Mouse (Mus musculus) liver, embryonic 14.5 days (tissue): ENCODE measurements around the gene Sh3glb1.

Experiments
- CTCF ChIP-seq: IDR thresholded peaks from 2 replicates; pipeline ENCODE4 v1.5.1; 2016; ENCODE audit warnings: antibody characterized with exemption, low read depth, control low read depth
- EP300 ChIP-seq: IDR thresholded peaks from 2 replicates; pipeline ENCODE4 v1.6.1; 2016; ENCODE audit warnings: antibody characterized with exemption, low read depth

DNA sequence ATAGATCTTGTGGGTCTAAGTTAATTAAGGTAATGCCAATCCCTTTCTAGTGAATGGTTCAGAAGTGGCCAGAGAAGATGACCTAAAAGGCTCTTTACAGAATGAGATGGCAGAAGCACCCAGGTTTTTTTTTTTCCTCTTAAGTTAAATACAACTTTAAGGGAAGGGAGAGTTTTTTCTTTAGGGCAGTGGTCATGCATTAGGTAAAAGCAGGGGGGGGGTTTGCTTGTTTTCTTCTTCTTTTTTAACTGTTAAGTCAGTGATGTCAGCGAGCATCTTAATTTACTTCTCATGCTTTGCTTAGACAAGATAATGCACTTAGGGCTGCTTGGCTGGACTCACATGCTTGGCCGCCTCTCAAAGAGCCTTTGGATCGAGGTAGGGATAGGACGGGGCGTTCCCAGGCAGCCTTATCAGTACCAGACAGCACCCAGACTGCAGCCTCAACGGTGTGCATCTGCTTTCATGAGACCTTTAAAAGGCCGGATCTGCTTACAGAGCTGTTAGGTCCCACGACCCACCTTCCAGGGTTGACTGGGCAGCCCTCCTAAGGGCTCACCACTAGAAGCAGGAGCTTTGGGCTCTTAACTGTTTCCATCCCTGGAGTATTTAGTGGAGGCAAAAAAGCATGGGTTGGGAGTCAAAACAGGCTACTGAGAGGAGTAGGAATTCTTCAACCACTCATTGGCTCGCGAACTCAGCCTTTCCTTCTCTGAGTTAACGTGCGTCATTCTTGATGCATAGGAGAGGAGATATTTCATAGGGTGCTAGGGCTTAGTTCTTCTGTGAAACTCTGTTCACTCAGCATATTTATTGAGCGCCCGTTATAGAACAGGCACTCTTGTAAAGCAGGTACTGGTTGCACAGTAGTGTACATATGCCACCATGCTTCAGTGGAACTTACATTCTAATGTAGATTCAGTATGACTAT is 49.9 kb downstream of the Sh3glb1 start:
- no peak for TF ChIP-seq CTCF
- peak; percentile 95 for TF ChIP-seq EP300
